Mouse (Mus musculus): ENCODE data around the gene Acot7. TPM values are rescaled to one million over a fixed set of nuclear protein-coding genes. Genes with fewer than 3 reads are reported as not detected.

Acot7 gene
- polyA plus RNA-seq (2012; rRNA removed) = 304 and 344 TPM in 2 replicates

DNA sequence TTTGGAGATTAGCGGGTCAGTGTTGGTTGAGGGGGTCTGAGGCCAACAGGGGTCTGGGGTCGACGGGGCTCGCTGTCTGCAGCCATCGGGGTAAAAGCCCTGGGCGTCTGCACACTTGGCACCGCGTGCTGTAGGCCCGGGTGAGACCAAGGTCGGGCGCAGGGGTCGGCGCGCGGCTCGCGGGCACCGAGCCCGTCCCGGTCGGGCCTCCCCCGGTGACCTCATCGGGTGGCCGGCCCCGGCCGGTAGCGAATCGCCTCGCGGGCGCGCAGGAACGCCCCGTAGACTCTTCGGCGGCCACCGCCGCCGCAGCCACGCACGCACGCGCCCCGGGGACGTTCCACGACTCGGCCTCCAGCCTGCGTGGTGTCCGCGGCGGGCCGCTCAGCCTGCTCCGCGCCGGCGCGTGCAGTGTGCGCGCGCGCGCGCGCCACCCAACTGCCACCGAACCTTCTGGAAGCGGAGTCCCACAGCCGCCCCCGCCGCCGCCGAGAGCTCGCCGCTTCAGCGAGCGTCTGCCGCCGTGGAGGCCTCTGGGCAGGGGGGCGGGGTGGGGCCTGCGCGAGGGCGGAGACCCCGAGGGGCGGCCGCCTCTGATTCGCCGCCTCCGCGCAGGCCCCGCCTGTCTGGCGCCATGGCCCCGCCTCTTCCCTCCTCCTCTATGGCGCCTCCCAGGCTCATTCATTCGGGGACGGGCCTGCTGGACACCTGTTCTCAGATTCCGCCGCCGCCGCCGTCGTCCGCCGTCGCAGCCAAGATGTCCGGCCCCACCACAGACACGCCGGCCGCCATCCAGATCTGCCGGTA is at the start of gene Acot7:
TSS of gene Acot7 (plus strand) at position 598 of the 807 bp plus-strand sequence.
- peak; percentile 75 to 91 for DNase-seq (ENCODE audit: extremely low spot score in 1 of 2, low spot score in 1 of 2)

DNA sequence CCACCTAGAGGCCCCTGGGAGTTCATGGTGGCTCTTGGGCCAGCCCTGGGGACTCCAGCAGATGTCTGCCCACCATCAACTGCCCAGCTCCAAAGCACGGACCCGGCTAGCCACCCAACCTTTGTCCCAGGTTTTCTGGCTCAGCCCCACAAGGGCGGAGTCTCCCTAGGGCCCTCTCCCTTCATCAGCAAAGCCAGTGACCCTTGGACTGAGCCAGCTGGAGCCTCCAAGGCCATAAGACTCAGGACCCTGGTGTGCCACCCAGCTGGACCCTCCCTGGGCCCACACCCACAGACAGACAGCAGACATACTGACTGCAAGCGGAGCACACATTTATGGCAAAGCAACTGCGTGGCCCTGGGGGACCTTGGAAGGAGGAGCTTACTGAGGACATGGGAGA is 49.1 kb upstream of the Acot7 start:
- DNase-seq (ENCODE audit: extremely low spot score in 1 of 2, low spot score in 1 of 2) = no peak

DNA sequence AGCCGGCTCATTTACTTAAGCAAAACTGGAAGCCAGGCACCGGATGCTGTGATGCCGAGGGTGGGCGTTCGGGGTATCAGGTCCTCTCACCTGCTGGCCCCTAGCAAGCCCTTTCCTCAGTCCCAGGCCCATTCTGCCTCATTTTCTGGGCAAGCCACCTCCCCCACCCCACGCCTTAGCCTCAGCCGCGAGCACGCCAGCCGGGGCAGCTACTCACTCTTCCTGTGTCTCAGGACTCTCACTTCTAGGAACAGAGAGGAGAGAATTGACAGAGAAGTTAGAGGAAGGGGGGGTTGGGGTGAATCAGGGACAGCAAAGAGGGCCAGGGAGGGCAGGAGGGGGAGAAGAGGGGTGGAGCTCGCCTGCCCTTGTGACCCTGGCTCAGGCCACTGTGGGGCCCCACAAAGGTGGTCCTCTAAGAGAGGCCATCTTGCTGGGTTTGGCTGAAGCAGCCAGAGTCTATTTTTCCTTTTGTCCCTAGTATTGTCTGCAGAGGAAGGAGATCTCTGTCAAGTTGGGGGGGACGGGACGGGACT is 48.5 kb upstream of the Acot7 start:
- DNase-seq (ENCODE audit: extremely low spot score in 1 of 2, low spot score in 1 of 2) = no peak

DNA sequence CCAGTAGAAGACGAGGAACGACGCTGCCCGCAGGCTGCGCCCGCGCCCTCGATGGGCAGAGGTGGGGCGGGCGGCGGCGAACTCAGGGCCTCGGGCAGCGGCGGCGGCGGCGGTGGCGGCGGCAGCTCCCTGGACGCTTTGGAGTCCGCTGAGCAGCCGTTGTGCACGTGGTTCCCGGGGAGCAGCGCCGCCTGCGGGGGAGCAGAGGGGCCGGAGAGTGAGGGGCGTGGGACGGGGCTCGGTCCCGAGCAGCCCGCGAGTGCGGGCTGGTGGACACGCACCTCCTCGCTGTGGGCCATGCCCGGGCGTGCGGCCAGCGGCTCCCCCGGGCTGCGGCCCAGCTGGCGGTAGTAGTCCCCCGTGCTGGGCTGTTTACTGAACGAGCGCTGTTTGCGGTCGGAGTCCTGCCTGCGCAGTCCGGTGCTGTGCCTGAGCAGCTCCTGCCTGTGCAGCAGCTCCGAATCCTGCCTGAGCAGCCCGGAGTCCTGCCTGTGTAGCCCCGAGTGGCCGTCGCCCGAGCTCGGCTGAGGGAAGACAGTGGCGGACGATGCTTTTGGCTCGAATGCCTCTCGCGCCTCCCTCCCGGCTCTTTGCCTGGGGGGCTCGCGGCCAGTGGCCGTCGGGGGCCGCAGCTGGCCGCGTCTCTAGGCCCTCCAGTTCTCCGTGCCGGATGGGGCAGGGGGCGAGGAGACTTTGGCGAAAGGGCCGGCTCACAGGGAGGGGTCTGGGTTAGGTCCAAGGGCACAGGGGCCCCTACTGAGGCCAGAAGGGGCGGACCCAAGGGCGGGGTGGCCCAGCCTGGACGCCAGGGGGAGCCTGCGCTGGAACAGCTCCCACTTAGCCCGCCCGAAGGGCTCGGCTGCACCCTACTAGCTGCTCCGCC is 46.9 kb upstream of the Acot7 start:
- DNase-seq (ENCODE audit: extremely low spot score in 1 of 2, low spot score in 1 of 2) = peak in 1 of 2 experiments; percentile 38

DNA sequence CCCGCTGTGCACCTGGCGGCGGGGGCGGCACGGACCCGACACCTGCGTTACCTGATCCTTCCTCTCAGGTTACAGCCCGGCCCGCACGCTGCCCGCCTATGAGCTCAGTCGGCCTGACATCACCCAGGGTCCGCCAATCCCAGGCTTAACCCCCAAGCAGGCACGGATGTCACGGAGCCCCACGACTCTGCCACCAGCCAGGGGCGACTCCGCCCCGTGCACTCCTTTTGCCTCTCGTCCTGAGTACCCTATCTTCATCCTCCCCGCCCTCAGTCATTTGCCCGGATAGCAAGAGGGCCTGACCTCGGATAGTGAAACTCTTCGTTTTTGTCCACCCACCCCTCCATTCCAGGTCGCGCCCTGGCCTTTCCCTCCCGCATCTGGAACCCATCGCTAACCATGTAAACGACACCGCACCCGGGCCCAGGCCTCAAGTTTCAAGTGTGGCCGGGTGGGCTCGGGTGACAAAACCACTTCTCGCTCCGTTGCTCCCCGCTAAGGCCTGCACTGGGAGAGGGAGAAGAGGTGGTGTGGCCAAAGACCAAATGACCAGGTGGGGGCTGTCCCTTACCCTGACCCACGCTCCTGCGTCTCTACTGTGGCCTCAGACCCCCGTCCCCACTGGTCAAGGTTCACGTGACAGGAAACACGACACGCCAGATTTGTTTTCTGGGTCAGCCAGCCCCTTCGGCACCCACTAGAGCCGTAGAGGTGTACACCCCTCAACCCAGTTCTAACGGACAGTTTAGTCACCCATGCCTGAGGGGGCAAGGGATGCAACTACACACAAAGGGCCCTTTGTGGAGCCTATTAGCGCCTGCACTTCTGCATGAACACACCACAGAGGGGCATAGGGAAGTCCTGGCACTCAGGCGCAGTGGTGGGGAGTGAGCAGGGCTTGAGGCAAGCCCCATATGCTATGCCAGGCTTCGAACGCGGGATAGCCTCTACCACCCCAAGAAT is 45.8 kb upstream of the Acot7 start:
- no peak for DNase-seq (ENCODE audit: extremely low spot score in 1 of 2, low spot score in 1 of 2)

DNA sequence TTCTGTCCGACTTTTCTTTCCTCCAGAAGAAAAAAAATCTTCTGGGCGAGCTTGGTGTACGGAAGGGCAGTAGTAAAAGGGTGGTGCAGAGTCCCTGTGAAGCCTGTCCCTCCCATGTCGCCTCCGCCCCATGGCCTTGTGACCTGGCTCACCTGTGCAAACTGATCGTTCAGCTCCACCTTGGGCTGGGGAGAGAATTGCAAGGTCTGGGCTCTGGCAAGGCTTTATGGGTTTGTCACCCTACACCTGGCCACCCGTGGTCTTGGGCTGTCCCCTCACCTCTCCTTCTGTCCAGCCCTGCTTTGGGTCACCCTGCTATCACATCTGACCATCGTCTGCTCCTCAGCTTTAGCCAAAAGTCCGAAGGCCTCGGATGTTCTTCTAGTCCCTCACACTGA is 45.2 kb upstream of the Acot7 start:
- DNase-seq (ENCODE audit: extremely low spot score in 1 of 2, low spot score in 1 of 2) = no peak

DNA sequence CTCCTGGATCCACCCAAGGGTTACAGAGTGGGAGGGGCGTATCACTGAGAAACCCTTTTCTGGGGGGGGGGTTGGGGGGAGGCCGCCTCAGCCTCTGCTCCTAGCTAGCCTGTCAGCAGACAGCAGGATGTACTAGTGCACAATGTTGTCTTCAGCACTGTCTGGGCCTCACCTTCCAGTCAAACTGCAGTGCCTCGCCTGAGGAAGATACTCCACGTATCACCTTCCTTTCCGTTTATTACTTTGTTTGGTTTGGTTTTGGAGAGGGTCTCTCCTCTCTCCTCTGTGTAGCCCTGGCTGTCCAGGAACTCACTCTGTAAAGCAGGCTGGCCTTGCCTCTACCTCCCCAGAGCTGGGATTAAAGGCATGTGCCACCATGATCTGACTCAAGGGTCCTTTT is 44.7 kb upstream of the Acot7 start:
- DNase-seq (ENCODE audit: extremely low spot score in 1 of 2, low spot score in 1 of 2) = no peak

DNA sequence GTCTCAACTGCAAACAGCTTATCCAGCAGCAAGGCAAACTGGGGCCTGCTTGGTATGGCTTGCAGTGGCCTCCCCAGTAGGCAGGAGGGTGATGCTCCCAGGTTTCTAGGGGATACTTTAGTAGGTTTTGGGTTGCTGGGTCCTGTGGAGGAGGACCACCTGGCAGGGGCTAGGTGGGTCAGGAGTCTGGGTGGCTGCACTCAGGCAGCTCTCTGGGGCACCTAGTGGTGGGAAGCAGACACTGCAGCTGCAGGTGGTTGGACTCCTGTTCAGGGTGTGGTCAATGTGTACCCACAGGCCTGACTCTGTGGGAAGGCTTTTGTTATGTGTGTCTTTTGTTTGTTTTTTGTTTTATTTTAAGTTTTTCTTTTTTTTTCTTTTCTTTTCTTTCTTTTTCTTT is 43.4 kb upstream of the Acot7 start:
- DNase-seq (ENCODE audit: extremely low spot score in 1 of 2, low spot score in 1 of 2) = peak in 1 of 2 experiments; percentile 52

DNA sequence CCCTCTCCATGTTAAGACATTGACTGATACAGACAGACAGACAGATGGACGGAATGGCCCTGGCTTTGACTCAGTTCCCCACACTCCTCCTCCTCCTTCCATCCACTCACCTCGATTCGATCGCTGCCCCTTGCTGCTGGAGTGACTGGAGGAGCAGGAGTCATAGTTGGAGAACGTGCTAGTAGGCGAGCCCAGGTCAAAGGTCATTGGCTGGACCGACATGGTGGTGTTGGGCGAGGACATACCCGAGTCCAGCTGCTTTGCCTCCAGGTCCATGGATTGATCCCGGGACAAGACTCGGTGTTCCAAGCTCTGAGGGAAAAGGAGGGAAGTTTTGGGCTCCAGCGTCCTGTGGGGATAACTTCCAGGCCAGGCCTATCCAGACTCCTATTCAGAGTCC is 42.6 kb upstream of the Acot7 start:
- no peak for DNase-seq (ENCODE audit: extremely low spot score in 1 of 2, low spot score in 1 of 2)

DNA sequence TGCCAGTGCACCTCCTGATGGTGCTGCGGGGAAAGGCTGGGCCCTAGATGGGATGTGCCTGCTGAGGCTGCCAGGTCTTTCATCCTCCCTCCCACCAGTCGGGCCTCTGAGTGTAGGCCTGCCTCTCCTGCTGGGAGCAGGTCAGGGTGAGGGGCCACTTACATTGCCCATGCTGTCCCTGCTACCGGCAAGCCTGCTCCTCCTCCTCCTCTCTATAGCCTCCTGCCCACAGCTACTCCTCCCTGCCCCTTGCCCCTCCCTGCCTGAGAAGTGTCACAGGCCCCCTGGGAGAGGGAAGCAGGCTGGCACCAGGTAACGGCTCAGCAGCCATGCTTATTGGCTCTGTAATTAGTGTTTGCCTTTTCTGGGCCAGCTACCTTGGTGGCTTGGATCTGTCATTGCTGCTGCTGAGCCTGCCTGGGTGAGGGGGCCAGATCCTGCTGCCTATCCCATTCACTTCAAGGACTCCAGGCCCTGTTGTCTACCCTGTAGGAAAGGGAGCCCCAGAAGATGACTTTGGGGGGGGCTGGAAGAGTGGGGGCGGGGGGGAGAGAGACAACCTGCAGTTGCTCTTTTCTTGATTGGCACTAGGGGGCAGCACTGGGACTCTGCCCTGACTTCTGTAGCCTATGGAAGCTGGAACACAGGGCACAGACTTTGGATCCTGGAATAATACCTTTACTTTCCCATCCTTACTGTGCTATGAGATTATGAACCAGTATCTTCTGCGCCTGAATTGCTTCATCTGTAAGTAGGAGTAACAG is 41.6 kb upstream of the Acot7 start:
- peak in 1 of 2 experiments; percentile 46 for DNase-seq (ENCODE audit: extremely low spot score in 1 of 2, low spot score in 1 of 2)

DNA sequence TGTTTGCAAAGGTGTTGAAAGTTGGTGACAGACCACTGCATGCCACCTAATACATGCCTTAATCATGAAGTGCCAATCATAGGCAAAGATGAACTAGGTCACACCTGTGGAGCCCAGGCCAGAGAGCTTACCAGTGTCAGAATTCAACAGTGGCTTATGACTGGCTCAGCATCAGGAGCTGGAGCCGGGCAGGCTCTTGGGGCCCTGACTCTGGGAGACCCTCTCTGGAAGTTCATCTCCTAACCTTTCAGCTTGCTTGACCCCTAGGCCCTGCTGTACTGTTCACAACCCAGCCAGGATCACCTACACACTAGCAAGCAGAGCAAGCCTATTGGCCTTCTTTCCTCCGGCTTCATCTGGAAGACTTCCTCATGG is 41.1 kb upstream of the Acot7 start:
- DNase-seq (ENCODE audit: extremely low spot score in 1 of 2, low spot score in 1 of 2) = no peak

DNA sequence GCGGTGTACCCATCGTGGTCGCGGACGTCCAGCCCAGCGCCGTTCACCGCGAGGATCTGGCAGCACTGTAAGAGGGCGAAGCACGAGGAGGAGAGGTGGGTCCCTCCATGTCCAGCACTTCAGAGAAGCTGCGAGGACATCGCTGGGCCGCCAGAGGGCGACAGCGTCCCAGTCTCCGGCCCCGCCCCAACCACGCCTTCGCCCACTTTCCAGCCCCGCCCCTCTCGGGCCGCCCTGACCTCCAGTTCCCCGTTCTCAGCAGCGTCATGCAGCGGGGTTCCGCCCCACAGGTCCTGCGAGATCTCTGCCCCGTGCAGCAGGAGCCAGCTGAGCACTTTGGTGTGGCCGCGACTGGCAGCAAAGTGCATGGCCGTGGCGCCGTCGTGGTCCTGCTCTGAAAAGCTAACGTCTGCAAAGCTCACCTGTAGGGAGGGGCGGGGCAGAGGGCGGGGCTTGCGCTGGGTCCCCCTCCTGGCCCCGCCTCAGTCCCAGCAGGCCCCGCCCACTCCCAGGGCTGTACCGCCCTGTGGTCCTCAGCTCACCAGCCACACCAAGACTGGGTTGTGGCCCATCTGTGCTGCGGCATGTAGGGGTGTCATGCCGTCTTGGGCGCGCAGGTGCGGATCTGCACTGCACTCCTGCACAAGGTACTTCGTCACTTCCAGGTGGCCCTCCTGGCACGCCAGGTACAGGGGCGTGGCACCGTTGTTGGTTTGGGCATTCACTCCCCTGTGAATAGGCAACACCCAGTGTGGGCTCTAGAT is 39.3 kb upstream of the Acot7 start:
- peak in 1 of 2 experiments; percentile 76 for DNase-seq (ENCODE audit: extremely low spot score in 1 of 2, low spot score in 1 of 2)

DNA sequence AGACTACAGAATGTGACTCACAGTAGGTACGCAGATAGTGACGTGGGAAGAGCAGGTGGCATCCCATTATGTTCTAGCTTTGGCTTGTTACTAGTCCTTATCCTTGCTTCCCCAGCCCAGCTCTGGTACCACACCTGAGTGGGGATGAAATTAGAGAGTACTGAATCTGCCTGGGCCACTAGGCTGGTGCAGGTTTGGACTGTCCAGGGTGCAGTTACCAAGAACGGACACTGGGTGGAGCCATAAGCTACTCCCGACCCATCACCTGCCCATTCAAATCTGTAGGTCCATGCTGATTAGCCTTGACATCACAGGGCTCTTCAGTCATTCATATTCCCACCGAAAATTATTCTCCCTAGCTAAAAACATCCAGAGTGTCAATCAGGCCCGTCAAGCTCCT is 37.5 kb upstream of the Acot7 start:
- peak in 1 of 2 experiments; percentile 52 for DNase-seq (ENCODE audit: extremely low spot score in 1 of 2, low spot score in 1 of 2)

DNA sequence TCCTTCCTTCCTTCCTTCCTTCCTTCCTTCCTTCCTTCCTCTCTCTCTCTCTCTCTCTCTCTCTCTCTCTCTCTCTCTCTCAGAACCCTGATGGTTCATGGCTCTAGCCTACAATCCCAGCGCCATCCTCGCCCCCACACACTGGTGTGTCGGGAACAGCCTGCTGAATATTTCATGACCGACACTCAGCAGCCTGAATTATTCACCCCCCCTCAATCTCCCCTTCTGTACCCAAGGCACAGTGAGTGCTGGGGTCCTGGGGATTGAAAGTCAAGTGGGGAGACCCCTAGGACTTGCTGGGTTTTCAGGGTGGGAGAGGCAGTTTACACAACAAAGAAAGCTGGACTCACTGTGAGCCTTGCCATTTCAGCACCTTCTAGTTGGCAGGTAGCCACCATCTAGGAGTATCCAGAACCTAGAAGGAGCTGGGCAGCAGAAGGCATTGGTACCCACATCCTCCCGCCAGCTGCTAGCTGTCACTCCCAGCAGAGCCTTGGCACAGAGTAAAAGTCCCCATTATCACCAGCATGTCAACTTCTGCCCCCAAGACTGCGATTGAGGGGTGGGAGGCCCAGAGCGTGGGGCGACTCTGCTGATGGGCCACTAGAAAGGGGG is 36.3 kb upstream of the Acot7 start:
- peak in 1 of 2 experiments; percentile 62 for DNase-seq (ENCODE audit: extremely low spot score in 1 of 2, low spot score in 1 of 2)

DNA sequence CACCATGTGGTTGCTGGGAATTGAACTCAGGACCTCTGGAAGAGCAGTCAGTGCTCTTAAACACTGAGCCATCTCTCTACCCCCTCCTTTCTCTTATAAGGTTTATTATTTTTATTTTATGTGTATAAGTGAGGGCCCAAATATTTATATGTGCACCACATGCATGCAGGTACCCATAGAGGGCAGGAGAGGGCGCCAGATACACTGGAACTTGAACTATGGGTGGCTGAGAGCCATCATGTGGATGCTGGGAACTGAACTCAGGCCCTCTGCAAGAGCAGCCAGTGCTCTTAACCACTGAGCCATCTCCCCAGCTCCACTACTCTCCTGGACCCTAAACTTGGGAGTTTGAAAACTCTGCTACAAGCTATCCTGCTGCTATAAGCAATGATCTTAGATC is 34.3 kb upstream of the Acot7 start:
- DNase-seq (ENCODE audit: extremely low spot score in 1 of 2, low spot score in 1 of 2) = no peak

DNA sequence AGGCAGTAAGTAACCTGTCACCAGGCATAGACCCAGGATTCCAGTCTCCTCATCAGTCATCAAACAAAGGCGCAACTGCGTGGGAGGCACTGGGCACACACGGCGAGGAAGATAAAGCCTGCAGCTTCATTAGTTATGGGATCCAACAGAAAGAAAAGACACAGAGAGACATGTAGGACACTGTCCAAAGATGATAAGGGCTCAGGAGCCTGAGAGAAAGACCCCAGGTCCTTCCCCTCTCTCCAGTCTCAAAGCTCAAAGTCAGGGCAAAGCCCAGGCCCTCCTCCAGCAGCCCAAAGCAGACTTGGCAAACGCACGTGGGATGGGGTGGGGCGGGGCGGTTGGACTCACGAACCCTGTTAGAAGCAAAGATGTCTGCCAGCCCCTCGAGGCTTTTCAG is 32.5 kb upstream of the Acot7 start:
- no peak for DNase-seq (ENCODE audit: extremely low spot score in 1 of 2, low spot score in 1 of 2)

DNA sequence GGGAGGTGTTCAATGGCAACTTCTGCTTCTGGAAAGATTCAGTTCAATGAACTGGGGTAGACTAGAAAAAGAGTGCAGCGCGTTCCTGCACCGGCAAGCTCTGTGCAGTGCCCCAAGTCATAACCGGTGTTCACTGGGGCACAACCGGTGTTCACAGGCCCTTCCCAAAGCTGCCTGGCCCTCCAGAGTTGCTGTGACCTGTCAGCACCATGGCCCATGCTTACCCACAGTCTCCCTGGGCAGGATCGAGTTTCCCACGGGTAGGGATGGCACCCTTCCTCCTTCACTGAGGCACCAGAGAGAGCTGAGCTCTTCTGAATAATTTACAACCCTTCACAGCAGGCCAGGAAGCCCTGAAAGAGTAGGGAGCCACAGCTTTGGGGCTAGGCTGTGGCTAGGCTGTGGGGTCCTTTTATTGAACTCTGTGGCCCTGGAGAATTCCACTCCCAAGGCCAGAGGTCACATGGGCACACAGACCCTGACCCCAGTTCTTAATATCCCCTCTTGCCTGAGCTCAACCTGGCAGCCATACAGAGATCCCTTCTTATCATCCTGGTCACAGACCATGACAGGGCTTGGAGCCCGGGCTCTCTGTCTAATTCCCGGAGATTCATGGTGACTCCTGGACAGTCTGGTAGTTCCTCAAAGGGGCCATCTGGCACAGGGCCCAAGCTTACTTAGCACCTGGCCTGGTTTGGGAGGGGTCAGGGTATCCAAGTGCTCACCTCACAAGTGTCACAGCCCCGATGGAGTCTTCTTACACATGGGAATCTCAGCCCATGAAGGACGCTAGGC is 31.7 kb upstream of the Acot7 start:
- no peak for DNase-seq (ENCODE audit: extremely low spot score in 1 of 2, low spot score in 1 of 2)

DNA sequence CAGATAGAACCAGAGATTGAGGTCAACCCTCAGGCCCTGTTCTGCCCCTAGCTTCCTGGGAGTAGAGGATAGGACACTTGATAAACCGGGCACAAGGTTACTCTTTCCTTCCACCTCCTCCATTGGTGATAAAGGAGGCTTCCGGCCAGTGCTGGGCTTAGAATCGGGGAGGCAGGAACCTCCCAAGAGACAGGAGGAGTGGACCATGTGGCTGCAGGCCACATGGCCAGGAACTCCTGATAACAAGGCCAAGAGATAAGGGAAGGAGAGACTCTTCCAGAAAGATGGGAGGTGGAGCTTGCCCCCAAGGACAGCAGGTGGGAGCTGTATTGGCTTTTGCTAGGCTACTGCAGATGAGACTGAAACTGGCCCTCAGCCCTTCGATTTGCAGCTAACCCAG is 27.4 kb upstream of the Acot7 start:
- no peak for DNase-seq (ENCODE audit: extremely low spot score in 1 of 2, low spot score in 1 of 2)
